Mouse (Mus musculus) right cerebral cortex, adult 2 months (tissue): Measurements from ENCODE around the gene Sept1.
"Not testable (repeated sequence)": the region's sequence is repeated elsewhere in the genome, so short reads cannot be mapped to it uniquely, and the experiment has no call there.

Source experiments
- DNase-seq, 2 experiments: peaks; one replicate each; pipeline ENCODE4 v3.0.0; 2021 to 2022; ENCODE audit warnings: low spot score in 2 of 2

The Sept1 gene

DNA sequence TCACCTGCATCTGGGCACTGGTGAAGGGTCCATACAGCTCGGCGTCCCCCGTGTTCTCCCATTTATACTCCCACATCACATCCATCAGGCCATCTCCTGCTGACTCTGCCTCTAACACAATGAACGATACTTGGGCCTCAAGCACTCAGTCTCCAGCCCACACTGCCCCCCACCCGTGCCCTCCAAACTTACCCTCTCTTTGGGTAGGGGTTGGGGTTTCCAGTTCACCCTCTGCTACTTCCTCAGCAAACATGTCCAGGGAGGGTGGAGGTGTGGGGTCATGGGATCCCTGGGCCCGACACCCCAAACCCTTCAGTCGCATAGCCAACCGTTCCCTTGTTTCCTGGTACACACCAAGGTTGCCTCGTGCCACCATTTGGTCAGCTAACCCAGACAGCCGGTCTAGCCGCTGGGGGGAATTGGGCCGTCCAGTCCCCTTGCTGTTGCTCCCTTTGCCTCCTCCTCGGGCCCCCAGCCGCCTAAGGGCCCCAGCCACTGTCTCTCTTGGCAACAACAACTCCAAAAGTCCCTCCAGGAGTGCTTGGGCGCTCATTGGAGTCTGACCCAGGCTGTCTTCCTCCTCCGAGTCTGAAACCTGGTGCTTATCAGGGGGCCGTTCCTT, 38.8 kb downstream of the Sept1 start:
- DNase-seq: no peak

DNA sequence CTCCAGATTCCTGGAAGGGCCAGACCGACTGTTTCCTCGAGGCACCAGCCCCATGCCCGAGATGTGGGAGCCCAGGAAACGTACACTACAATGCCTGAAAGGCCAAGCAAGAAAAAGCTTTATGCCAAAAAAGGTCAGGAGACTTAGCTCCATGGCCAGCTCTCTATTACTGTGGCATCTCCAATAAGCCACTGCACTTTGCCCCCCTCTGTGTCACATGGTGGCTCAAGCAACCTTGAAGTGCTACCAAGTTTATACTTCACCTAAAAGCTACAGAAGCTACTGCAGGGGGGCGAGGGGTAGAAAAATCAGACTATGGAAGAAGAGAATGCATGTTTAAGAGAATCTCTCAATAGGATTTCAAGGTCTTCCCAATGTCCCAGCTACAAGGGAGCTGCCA, 39.9 kb downstream of the Sept1 start:
- no peak for DNase-seq

DNA sequence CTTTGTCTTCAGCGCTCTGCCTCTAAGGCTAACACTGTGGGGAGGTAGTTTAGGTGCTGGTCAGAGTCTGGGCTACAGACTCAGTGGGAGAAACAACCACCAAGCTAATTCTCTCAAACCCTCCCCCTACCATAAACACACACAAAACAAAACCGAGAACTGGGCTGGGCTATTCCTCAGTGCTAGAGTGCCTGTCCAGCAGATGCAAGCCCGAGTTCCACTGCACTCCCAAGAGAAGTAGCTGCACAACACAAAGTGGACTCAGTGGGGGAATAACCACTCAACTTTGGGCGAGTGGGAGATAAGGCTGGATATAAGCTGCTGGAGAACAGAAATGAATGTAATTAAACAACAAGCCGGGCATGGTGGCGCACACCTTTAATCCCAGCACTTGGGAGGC, 42.3 kb downstream of the Sept1 start:
- no peak for DNase-seq

DNA sequence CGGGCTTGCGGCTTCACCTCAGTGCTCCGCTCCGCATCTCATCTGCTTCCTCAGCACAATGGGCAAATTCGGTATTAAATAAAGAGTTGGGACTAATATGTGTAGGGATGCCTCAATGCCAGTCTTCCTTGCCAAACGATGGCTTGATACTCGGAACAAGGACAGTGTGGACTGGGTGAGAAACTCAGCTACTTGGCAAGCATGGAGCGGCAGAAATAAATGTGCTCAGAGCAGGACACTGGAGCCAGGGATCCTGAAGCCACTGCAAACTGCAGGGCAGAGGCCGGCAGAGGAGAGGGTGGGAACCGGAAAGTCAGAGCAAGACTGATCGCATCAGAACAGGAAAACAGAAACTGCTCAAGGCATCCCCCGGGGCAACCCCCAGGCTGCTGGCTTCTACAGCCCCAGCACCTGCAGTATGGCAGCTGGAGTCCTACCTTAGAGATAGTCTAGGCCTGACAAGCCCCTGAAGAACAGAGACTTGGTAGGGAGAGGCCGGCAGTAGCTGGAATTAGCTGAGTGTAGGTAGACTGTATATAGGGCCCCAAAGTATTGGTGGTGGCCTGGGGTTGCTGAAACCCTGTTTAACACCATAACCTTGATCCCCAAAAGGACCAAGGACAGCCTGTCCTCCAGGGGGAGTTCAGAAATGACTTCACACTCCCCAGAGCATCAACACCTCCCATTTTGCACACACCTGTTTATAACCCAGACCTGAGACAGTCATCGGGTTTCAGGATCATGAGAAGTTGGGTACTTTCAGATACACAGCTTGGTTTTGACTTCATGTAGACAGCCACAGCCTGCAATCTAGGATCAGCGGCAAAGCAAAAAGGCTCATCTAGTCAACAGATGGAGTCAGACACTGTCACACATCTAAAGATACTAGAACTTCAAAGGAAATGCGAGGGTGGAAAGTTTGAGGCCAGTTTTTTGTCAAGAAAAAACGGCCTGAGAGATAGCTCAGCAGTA, 44.3 kb downstream of the Sept1 start:
- no peak for DNase-seq

DNA sequence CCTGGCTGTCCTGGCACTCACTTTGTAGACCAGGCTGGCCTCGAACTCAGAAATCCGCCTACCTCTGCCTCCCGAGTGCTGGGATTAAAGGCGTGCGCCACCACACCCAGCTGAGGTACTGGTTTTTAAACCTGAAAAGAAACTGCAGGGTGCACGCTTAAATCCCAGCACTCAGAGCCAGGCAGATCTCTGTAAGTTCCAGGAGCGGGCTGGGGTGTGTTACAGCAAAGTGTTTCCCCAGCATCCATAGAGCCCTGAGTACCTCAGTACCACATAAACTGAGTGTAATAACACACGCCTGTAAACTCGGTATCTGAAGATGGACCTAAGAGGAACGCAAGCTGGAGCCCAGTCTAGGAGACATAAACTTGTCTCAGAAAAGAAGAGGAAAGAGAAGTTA, 45.6 kb downstream of the Sept1 start:
- DNase-seq: no peak

DNA sequence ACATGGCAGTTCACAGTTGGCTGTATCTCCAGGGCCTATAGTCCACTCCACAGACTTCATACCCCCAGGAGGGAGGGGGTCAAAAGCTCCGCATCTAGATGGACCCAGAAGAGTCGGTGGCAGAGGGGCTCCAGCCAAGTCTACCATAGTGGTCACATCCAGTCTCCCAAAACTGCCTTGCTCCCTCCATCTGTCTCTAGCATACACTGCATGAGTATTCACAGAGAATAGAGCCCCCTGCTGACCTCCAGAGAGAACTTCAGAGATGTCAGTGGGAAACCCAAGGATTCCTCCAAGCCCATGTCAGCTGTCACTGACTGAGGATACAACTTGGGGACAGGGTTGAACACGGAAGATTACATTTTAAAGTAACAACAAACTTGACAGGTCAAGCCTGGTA, 47.3 kb downstream of the Sept1 start:
- no peak for DNase-seq

DNA sequence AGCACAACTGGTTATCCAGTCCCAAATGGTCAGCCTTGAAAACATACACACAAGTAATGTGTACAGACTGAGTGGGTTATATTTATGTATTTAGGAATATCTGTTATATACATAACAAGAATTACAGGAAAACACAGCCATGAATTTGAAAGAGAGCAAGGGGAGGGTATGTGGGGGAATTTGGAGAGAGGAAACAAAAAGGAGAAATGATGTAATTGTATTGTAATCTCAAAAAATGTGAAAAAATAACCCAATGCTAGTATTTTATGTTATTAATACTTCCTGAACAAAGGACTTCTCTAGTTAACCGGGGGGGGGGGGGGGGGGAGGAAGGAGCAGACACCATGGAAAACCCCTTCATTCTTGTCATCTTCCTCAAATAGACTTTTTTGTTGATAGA, 48.2 kb downstream of the Sept1 start:
- DNase-seq: no peak

DNA sequence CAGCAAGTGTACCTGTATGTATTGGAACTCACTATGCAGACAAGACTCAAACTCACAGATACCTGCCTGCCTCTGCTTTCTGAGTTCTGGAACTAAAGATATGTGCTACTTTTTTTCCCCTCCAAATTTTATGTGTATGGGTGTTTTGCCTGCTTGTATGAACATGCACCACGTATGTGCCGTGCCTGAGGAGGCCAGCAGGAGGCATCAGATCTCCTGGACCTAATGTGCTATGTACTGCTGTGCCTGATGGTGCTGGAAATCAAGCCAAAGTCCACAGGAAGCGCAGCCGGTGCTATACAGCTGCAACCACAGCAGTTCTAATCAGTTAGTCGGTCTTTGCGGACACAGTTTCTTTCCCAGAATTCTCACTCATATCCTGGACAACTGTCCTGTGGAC, 49.1 kb downstream of the Sept1 start:
- DNase-seq: no peak

DNA sequence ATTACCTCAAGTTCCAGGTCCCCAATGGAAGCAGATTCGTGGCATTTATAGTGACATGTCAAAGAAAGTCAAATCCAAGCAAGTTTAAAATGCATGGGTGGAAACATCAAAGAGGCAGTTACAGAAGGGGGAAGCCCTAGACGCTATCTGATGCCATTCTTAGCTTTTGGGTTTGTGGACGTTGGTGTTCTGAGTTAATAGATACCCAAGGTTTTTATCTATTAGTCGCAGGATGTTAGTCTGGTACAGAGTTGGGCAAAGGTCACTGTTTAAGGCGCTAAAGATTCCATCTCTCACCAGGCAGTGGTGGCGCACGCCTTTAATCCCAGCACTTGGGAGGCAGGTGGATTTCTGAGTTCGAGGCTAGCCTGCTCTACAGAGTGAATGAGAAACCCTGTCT, 49.6 kb downstream of the Sept1 start:
- DNase-seq: no peak

DNA sequence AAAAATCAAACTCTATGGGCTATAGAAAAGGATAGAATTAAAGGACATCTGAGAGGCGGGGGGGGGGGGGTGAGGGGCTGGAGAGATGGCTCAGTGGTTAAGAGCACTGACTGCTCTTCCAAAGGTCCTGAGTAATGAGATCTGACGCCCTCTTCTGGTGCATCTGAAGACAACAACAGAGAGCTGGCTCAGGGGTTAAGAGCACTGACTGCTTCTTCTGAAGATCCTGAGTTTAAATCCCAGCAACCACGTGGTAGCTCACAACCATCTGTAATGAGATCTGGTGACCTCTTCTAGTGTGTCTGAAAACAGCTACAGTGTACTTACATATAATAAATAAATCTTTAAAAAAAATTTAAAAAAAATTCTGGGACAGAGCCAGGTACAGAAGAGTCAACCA, 51.2 kb downstream of the Sept1 start:
- DNase-seq: not testable (repeated sequence)

DNA sequence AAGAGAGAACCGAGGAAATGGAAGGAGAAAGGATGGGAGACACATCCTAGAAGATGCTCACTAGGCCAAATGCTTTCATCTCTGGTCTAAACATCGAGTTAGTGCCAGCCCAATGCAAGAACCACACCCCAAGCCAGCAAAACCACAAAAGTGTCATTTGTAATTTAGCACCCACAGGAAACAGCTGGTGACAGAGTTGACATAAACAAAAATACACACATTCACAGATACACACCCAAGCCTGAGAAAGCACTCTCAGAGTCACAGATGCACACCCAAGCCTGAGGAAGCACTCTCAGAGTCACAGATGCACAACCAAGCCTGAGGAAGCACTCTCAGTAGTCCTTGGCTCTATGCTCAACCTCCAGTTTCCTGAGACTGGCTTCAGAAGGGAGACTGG, 52.1 kb downstream of the Sept1 start:
- DNase-seq: no peak

DNA sequence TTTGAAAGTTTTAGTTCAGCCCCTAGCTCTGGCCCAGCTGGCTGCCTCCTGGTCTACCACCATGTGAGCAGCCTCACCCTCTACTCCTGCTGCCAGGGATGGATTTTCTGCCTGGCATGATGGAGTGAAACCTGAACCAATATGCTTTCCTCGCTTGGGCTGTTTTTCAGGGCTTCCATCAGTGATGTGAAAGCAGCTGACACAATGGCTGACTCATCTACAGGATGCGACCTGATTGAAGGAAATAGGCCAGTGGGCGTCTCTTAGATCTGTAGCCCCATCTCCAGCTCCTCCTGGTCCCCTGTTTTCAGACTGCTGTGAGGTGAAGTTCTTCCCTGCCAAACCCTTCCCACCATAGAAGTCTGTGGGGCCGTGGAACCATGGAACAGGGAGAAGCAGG, 56.0 kb downstream of the Sept1 start:
- DNase-seq: no peak

DNA sequence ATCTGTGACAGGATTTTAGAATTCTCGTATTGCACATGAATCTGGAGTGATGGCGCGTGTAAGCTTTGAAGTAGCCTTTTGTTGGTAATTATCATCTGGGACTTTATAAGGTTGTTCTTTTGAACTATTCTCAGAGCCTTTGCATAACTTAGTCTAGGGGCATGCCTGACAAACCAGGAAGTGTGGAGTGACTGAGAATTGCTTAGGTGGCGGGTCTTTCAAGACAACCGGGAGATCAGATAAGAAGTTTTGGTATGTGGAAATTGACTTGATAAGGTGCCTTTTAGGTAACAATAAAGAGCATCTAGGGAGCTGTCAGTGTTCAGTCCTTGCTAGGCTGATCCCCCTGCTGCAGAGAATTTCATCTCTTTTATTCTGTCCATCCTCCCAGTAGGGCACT, 66.4 kb downstream of the Sept1 start:
- DNase-seq: no peak

DNA sequence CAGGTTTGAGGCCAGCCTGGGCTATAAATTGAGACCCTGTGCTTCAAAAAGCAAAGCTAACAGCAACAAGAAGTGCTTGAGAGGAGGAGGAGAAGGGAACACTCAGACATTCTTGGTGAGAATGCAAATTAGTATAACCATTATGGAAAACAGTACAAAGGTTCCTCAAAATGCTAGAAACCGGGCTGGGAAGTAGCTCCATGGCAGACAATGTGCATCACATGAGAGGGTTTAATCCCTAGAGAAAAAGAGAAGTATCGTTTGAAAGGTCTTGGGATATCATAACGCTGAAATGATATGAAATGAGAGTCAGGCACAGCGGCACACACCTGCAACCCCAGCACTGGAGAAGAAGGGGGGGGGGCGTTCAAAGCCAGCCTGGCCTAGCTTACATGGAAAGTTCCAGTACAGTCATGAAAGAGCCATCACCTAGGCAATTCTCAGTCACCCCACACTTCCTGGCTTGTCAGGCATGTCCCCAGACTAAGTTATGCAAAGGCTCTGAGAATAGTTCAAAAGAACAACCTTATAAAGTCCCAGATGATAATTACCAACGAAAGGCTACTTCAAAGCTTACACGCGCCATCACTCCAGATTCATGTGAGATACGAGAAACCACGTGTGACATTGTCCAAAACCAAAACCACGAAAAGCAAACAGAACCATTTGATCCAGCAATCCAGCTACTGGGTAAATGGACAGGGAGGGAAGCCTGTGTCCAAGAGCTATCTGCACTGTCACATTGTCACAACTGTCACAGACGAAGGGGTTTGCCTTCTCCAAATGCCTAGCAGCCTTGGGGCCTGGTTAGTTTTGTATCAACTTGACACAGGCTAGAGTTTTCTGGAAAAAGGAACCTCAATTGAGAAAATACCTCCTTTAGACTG, 67.1 kb downstream of the Sept1 start:
- no peak for DNase-seq
